Mouse (Mus musculus) ES-Bruce4 (cell line): ENCODE measurements at regions not wholly inside any gene's neighbourhood (a gene's known extent, or its start where the extent isn't known, plus 50 kb on each side); places are given as distances from the start of the nearest gene placed in this dataset.

Source experiments
- CTCF ChIP-seq: IDR thresholded peaks from one replicate; pipeline ENCODE4 v1.8.1; 2011; ENCODE audit warnings: low read depth, low read length
- POLR2A ChIP-seq: IDR thresholded peaks from one replicate; pipeline ENCODE4 v1.8.1; 2011; ENCODE audit warnings: low read length; ENCODE audit not compliant: insufficient read depth

DNA sequence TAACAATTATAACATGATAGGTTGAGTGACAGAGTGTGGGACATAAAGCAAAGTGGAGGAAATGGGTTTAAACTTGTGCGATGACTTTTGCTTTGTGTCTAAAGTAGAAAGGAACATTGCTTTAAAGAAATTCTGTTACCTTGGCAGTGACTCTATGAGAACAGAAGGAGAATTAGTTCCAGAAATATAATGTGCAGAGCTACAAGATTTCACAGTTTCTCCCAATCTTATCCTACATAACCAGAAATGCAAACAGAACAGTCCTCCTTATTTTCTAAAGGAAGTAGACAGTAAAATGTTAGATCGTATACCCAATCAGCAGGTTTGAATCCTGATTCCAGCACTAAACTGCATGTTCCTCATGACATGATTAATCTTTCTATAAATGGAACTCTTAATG is 660.6 kb upstream of the Ghitm start:
- TF ChIP-seq CTCF (no peak), POLR2A (no peak)
